Mouse (Mus musculus) bone marrow, adult 2 months (tissue): Measurements from ENCODE around the gene Chfr. TPM values are rescaled to one million over a fixed set of nuclear protein-coding genes. Genes with fewer than 3 reads are reported as not detected.

Experiments used
- H3K27ac ChIP-seq: fragments of 200-500 bp; 2 replicates; pipeline ENCODE4 v1.5.1; 2012; ENCODE audit warnings: low read depth, mild to moderate bottlenecking, control low read depth, inconsistent platforms, low read length; ENCODE audit not compliant: control insufficient read depth, poor library complexity, insufficient read depth
- H3K4me1 ChIP-seq: fragments of 200-500 bp; 2 replicates; pipeline ENCODE4 v1.6.1; 2011; ENCODE audit warnings: low read length; ENCODE audit not compliant: control insufficient read depth, insufficient read depth
- H3K4me3 ChIP-seq: fragments of 200-500 bp; replicated peaks from 2 replicates; pipeline ENCODE3; 2011; ENCODE audit warnings: mild to moderate bottlenecking, low read depth, low read length, control low read depth; ENCODE audit not compliant: control insufficient read depth
- CTCF ChIP-seq: fragments of 200-500 bp; IDR thresholded peaks from 2 replicates; pipeline ENCODE4 v1.5.1; 2011; ENCODE audit warnings: low read length, control low read depth; ENCODE audit not compliant: control insufficient read depth, insufficient read depth
- POLR2A ChIP-seq: fragments of 200-500 bp; IDR thresholded peaks from 2 replicates; pipeline ENCODE4 v1.6.1; 2011; ENCODE audit warnings: low read depth, mild to moderate bottlenecking, control low read depth, low read length, borderline replicate concordance; ENCODE audit not compliant: control insufficient read depth
- WGBS: fragments of 180-500 bp; shearing (Covaris S2); methylation state at CpG from one replicate; pipeline ENCODE4 v1.1.7; 2018; 5-methylcytosine and 5-hydroxymethylcytosine counted together
- polyA plus RNA-seq: library from polyadenylated mRNA; stranded (reverse); fragments of >200 nt; gene quantifications from 2 replicates; pipeline ENCODE4 v1.2.4, GENCODE M21; 2011; ENCODE audit warnings: low replicate concordance; ENCODE audit not compliant: missing spikeins, insufficient read depth, insufficient read length

Chfr gene
- polyA plus RNA-seq, 1 experiment = 42.5 TPM

GRCm38 (mm10) chr5:110140424-110140823 lies 4.8 kb downstream of the Chfr start:
- Histone ChIP-seq H3K4me1 (no peaks in the 10 kb centered on the region; the same call in 1 of the 2 replicates), H3K27ac (no peak overlapping the region), H3K4me3 (no peak overlapping the region)
- no peak for TF ChIP-seq CTCF
- TF ChIP-seq POLR2A = no peak
- 82% methylated on average over 7 of the region's 7 CpGs for WGBS

GRCm38 (mm10) chr5:110142309-110142708 lies 6.7 kb downstream of the Chfr start:
- TF ChIP-seq CTCF (no peak), POLR2A (no peak)

GRCm38 (mm10) chr5:110143007-110143406 lies 7.4 kb downstream of the Chfr start:
- Histone ChIP-seq H3K4me1 (no peaks in the 10 kb centered on the region), H3K27ac (no peak overlapping the region), H3K4me3 (no peak overlapping the region)
- TF ChIP-seq POLR2A = no peak
- peak; percentile 38; the same call in 1 of the 2 replicates for TF ChIP-seq CTCF
- 87% methylated on average over 5 of the region's 5 CpGs for WGBS

More at GRCm38 (mm10) chr5:110142309-110142708, 6.7 kb downstream of the Chfr start:
- H3K4me3 ChIP-seq = no peak overlapping the region
- 69% methylated on average over 2 of the region's 2 CpGs for WGBS
- no peaks in the 10 kb centered on the region for H3K4me1 ChIP-seq
- H3K27ac ChIP-seq = no peak overlapping the region

GRCm38 (mm10) chr5:110169374-110169773 lies 33.7 kb downstream of the Chfr start:
- TF ChIP-seq POLR2A = no peak
- TF ChIP-seq CTCF = no peak
- Histone ChIP-seq H3K4me3 (no peak overlapping the region), H3K4me1 (no peaks in the 10 kb centered on the region), H3K27ac (no peak overlapping the region)
- WGBS = 89% methylated on average over 4 of the region's 4 CpGs

- TF ChIP-seq CTCF (no peak), POLR2A (peak; percentile 47)
- under 1% methylated on average over 41 of the region's 41 CpGs for WGBS
- no peaks in the 10 kb centered on the region; the same call in 1 of the 2 replicates for H3K4me1 ChIP-seq
- peak within 1 kb of the TSS; percentile 68 for H3K27ac ChIP-seq
- peak within 1 kb of the TSS; percentile 98 for H3K4me3 ChIP-seq
Measured at GRCm38 (mm10) chr5:110176362-110177020, 40.8 kb downstream of the Chfr start, which contains the start of gene Golga3. Golga3 (plus strand) TSS chr5:110176701.

GRCm38 (mm10) chr5:110177021-110177420 lies 41.4 kb downstream of the Chfr start:
- H3K27ac ChIP-seq = peak overlapping the region; percentile 68
- 1% methylated on average over 19 of the region's 19 CpGs for WGBS
- TF ChIP-seq CTCF = no peak
- peak overlapping the region; percentile 90 for H3K4me3 ChIP-seq
- H3K4me1 ChIP-seq = no peaks in the 10 kb centered on the region; the same call in 1 of the 2 replicates

- TF ChIP-seq POLR2A = no peak
- TF ChIP-seq CTCF = no peak
- H3K4me3 ChIP-seq = no peak overlapping the region
- no peak overlapping the region for H3K27ac ChIP-seq
- H3K4me1 ChIP-seq = no peaks in the 10 kb centered on the region; the same call in 1 of the 2 replicates
- WGBS = 61% methylated on average over 2 of the region's 2 CpGs
Measured at GRCm38 (mm10) chr5:110178628-110179027, 43.0 kb downstream of the Chfr start.

- no peaks in the 10 kb centered on the region; the same call in 1 of the 2 replicates for H3K4me1 ChIP-seq
Measured at GRCm38 (mm10) chr5:110181716-110182115, 46.1 kb downstream of the Chfr start.

More at GRCm38 (mm10) chr5:110181716-110182115, 46.1 kb downstream of the Chfr start:
- no peak overlapping the region for H3K27ac ChIP-seq
- no peak overlapping the region for H3K4me3 ChIP-seq
- TF ChIP-seq POLR2A = no peak
- TF ChIP-seq CTCF = no peak
- 87% methylated on average over 5 of the region's 5 CpGs for WGBS
